ENCODE assay signal across 8 mouse cellular contexts in genomic region chr9:59659036-59660026, GRCm38 (mm10). TPM values are rescaled to one million over a fixed set of nuclear protein-coding genes. Genes with fewer than 3 reads are reported as not detected.
A peak's percentile ranks its signal among the peaks of the same experiment; 100 is the strongest.
DNase-seq lines count a peak whose midpoint lies in the region; ATAC-seq and TF ChIP-seq lines count a peak whose summit lies in the region.

No protein-coding gene starts in this region.

- peaks cover 0 to 21% of the 10 kb centered on the region in 2 experiments; a peak in 2 of 4 replicates for H3K4me1 ChIP-seq in ES-E14 (ENCODE audit: control insufficient read depth in 2 of 2, insufficient read depth in 2 of 2, low read length in 2 of 2, poor library complexity in 1 of 2)
- peaks cover 33% of the 10 kb centered on the region for H3K4me1 ChIP-seq in forebrain, embryonic 14.5 days (ENCODE audit: control insufficient read depth, insufficient read depth, low read length)
- peaks cover 13% of the 10 kb centered on the region; the same call in 1 of the 2 replicates for H3K4me1 ChIP-seq in lung, embryonic 14.5 days (ENCODE audit: insufficient read depth)

- in situ Hi-C loops in ES-E14 (cut with MboI; ENCODE audit: low sequenced_read_pairs in 2 of 2, unreplicated experiment in 2 of 2), result no loop called here

- H3K27me3 ChIP-seq in forebrain, embryonic 14.5 days (replicated peaks; ENCODE audit: control insufficient read depth, insufficient read depth, low read length), result no peaks in the 10 kb centered on the region
- H3K27me3 ChIP-seq in lung, embryonic 14.5 days (ENCODE audit: insufficient read depth, low read length), result no peaks in the 10 kb centered on the region

- TF ChIP-seq CTCF in lung, embryonic 14.5 days (IDR thresholded peaks at IDR 0.05; ENCODE audit: low read depth), result peak; percentile 90

- ATAC-seq in forebrain, embryonic 14.5 days, result no peak
- ATAC-seq in lung, embryonic 14.5 days (ENCODE audit: insufficient read depth), result peak; percentile 46
- peak; percentile 48 for ATAC-seq in neutrophil, adult 5-6 weeks (ENCODE audit: extremely low read depth, insufficient number of reproducible peaks, low FRiP score, poor library complexity, severe bottlenecking)

- peaks cover 59% of the 10 kb centered on the region for H3K36me3 ChIP-seq in ES-E14 (ENCODE audit: control insufficient read depth, insufficient read depth, low read length, poor library complexity, severe bottlenecking)
- peaks cover 41% of the 10 kb centered on the region for H3K36me3 ChIP-seq in forebrain, embryonic 14.5 days (ENCODE audit: control insufficient read depth, insufficient read depth, low read length)
- peaks cover 44% of the 10 kb centered on the region for H3K36me3 ChIP-seq in lung, embryonic 14.5 days (ENCODE audit: insufficient read depth)

- H3K4me3 ChIP-seq in ES-E14 (ENCODE audit: insufficient read depth in 1 of 2, low read depth in 1 of 2, low read length in 2 of 2, poor library complexity in 1 of 2, severe bottlenecking in 1 of 2), result peak overlapping the region; percentile 88 to 90
- peak overlapping the region; percentile 60 for H3K4me3 ChIP-seq in forebrain, embryonic 14.5 days (ENCODE audit: low read depth, low read length)
- peak overlapping the region; percentile 87 for H3K4me3 ChIP-seq in lung, embryonic 14.5 days (ENCODE audit: low read depth, low read length)

- 19% methylated on average over 14 of the region's 14 CpGs for WGBS in forebrain, embryonic 14.5 days
- WGBS in lung, embryonic 14.5 days, result 21% methylated on average over 14 of the region's 14 CpGs

- H3K27ac ChIP-seq in ES-E14 (ENCODE audit: insufficient read depth, low read depth, low read length, poor library complexity, severe bottlenecking), result no peak overlapping the region; the same call in 1 of the 2 replicates
- H3K27ac ChIP-seq in forebrain, embryonic 14.5 days (ENCODE audit: low read depth, low read length), result peak overlapping the region; percentile 35; the same call in 1 of the 2 replicates
- H3K27ac ChIP-seq in lung, embryonic 14.5 days (ENCODE audit: low read depth), result peak overlapping the region; percentile 69

- intact Hi-C loops in heart, postnatal 10 days (cut with DNase I), result loop anchor here (5.0 kb wide), 1 partner anchor 172 kb away; the partner anchor contains the start of gene Arih1

- no peaks in the 10 kb centered on the region for H3K9me3 ChIP-seq in ES-E14 (ENCODE audit: control insufficient read depth, insufficient read depth, low read depth, low read length)
- no peaks in the 10 kb centered on the region for H3K9me3 ChIP-seq in forebrain, embryonic 14.5 days (replicated peaks; ENCODE audit: control insufficient read depth, low read length)
- H3K9me3 ChIP-seq in lung, embryonic 14.5 days (ENCODE audit: low read depth, low read length), result no peaks in the 10 kb centered on the region

- peak; percentile 95 for DNase-seq in ES-E14 (ENCODE audit: low read depth, low spot score)
- peak; percentile 79 for DNase-seq in c-Kit-positive CD71-positive TER-119-positive erythroid progenitor cells, embryonic 14.5 days (ENCODE audit: low spot score)
- peak; percentile 92 for DNase-seq in forebrain, embryonic 14.5 days (ENCODE audit: low spot score)
- DNase-seq in heart, postnatal 10 days, result peak; percentile 91 to 92
- peak; percentile 89 to 93 for DNase-seq in kidney, postnatal 4 days
- DNase-seq in lung, embryonic 14.5 days, result peak; percentile 97
- peak; percentile 76 to 84 for DNase-seq in thymus, adult 18-20 months

- H3K4me2 ChIP-seq in forebrain, embryonic 14.5 days (ENCODE audit: low read length), result peak overlapping the region; percentile 87
- peak overlapping the region; percentile 63 for H3K4me2 ChIP-seq in lung, embryonic 14.5 days

- H3K9ac ChIP-seq in ES-E14 (ENCODE audit: insufficient read depth, low read depth, low read length, poor library complexity, severe bottlenecking), result peak overlapping the region; percentile 72; the same call in 1 of the 2 replicates
- H3K9ac ChIP-seq in forebrain, embryonic 14.5 days (ENCODE audit: low read length), result peak overlapping the region; percentile 75; the same call in 1 of the 2 replicates
- peak overlapping the region; percentile 7; the same call in 1 of the 2 replicates for H3K9ac ChIP-seq in lung, embryonic 14.5 days

TF ChIP-seq in ES-E14, 5 proteins besides CTCF, POLR2A, EP300 and RAD21:
- TF ChIP-seq MAFK (IDR thresholded peaks at IDR 0.05; ENCODE audit: insufficient read depth, low read depth, low read length) (0 out of 2 replicates have a peak, but pooled peaks have one; percentile 13), ZNF384 (IDR thresholded peaks at IDR 0.05; ENCODE audit: low read depth, low read length) (peak; percentile 60; the same call in 1 of the 2 replicates), CHD2 (IDR thresholded peaks at IDR 0.05; ENCODE audit: low read depth, low read length) (no peak), HCFC1 (IDR thresholded peaks at IDR 0.05; ENCODE audit: borderline replicate concordance, insufficient read depth, low read length) (0 out of 2 replicates have a peak, but pooled peaks have one; percentile 15)

RNA-seq across cellular contexts. Expression of gene Pkm, which starts 3.2 kb away (rescaled TPM):
- total RNA-seq in ES-E14 (2012; rRNA removed), result 2,243 and 2,388 TPM in 2 replicates
- 1,240 and 1,376 TPM in 2 replicates for polyA plus RNA-seq in forebrain, embryonic 14.5 days (2014; fragmentation: Nextera tagmentation; extraction: Ambion mirVana)
- total RNA-seq in heart, postnatal 10 days (2021), result 1,000 to 10,000 TPM; 1,252 to 1,287 TPM
- 1,391 and 1,486 TPM in 2 replicates for polyA plus RNA-seq in lung, embryonic 14.5 days (2014; fragmentation: Nextera tagmentation; extraction: Ambion mirVana)
- total RNA-seq in neutrophil, adult 5-6 weeks (2017), result 837 and 859 TPM in 2 replicates

RNA-seq across cellular contexts. Expression of gene Gramd2, which starts 20.6 kb away (rescaled TPM):
- total RNA-seq in ES-E14 (2012; rRNA removed), result 3.0 and 3.5 TPM in 2 replicates
- polyA plus RNA-seq in forebrain, embryonic 14.5 days (2014; fragmentation: Nextera tagmentation; extraction: Ambion mirVana), result 2.8 and 3.5 TPM in 2 replicates
- under 1 TPM in 1 of 2 experiments, not detected in 1; 0.26 TPM for total RNA-seq in heart, postnatal 10 days (2021)
- 3.1 and 4.6 TPM in 2 replicates for polyA plus RNA-seq in lung, embryonic 14.5 days (2014; fragmentation: Nextera tagmentation; extraction: Ambion mirVana)
- 0.25 and 0.35 TPM in 2 replicates for total RNA-seq in neutrophil, adult 5-6 weeks (2017)

RNA-seq across cellular contexts. Expression of gene Parp6, which starts 42.2 kb away (rescaled TPM):
- total RNA-seq in ES-E14 (2012; rRNA removed), result 7.9 and 9.4 TPM in 2 replicates
- polyA plus RNA-seq in forebrain, embryonic 14.5 days (2014; fragmentation: Nextera tagmentation; extraction: Ambion mirVana), result 211 and 219 TPM in 2 replicates
- 10 to 100 TPM; 15.6 to 19.3 TPM for total RNA-seq in heart, postnatal 10 days (2021)
- polyA plus RNA-seq in lung, embryonic 14.5 days (2014; fragmentation: Nextera tagmentation; extraction: Ambion mirVana), result 20.7 and 22.0 TPM in 2 replicates
- total RNA-seq in neutrophil, adult 5-6 weeks (2017), result 60.6 and 61.4 TPM in 2 replicates

Comparison
In these comparisons a context has a peak if more than half of its experiments do, and no peak if none do; other contexts are left out.
1. H3K9ac ChIP-seq: peak in every context shown above with its lines; median percentile 75 in forebrain, embryonic 14.5 days; 72 in ES-E14; 7 in lung, embryonic 14.5 days.